Mouse (Mus musculus): ENCODE measurements around the gene Pdlim3. TPM values are rescaled to one million over a fixed set of nuclear protein-coding genes. Genes with fewer than 3 reads are reported as not detected.

Pdlim3 gene
- total and polyA plus RNA-seq, 3 experiments, result 29.4 to 52.5 (median 29.9) TPM

GRCm38 (mm10) chr8:45920392-45920791 lies 35.1 kb downstream of the Pdlim3 start:
- Histone ChIP-seq H3K79me2 (replicated peaks; ENCODE audit: control insufficient read depth, insufficient read depth, low read length) (no peaks in the 10 kb centered on the region), H3K4me3 (no peak overlapping the region), H3K4me1 (ENCODE audit: control insufficient read depth, insufficient read depth, low read length) (peaks cover 1% of the 10 kb centered on the region; the same call in 1 of the 2 replicates), H3K36me3 (ENCODE audit: control insufficient read depth, insufficient read depth, low read length) (no peaks in the 10 kb centered on the region), H3K27me3 (ENCODE audit: control insufficient read depth, insufficient read depth, low read length) (no peaks in the 10 kb centered on the region), H3K27ac (no peak overlapping the region), H3K9ac (ENCODE audit: low read depth, low read length) (no peak overlapping the region)
- no peak for TF ChIP-seq EP300 (IDR thresholded peaks at IDR 0.05; ENCODE audit: insufficient read depth, low read depth, low read length)
- no peak for TF ChIP-seq CTCF (IDR thresholded peaks at IDR 0.05)
- TF ChIP-seq POLR2A (IDR thresholded peaks at IDR 0.05; ENCODE audit: insufficient read depth, low read depth, low read length), result no peak
- no peak for DNase-seq
- intact Hi-C loops (cut with DNase I), result no loop called here
- WGBS, result 84% methylated on average over 7 of the region's 7 CpGs

GRCm38 (mm10) chr8:45922116-45922515 lies 36.9 kb downstream of the Pdlim3 start:
- 81% methylated on average over 7 of the region's 7 CpGs for WGBS
- Histone ChIP-seq H3K36me3 (ENCODE audit: control insufficient read depth, insufficient read depth, low read length) (no peaks in the 10 kb centered on the region), H3K9ac (ENCODE audit: low read depth, low read length) (no peak overlapping the region), H3K4me1 (ENCODE audit: control insufficient read depth, insufficient read depth, low read length) (no peaks in the 10 kb centered on the region), H3K4me3 (no peak overlapping the region), H3K27ac (no peak overlapping the region), H3K79me2 (replicated peaks; ENCODE audit: control insufficient read depth, insufficient read depth, low read length) (no peaks in the 10 kb centered on the region), H3K27me3 (ENCODE audit: control insufficient read depth, insufficient read depth, low read length) (no peaks in the 10 kb centered on the region)
- intact Hi-C loops (cut with DNase I), result no loop called here
- no peak for TF ChIP-seq CTCF (IDR thresholded peaks at IDR 0.05)
- no peak for TF ChIP-seq POLR2A (IDR thresholded peaks at IDR 0.05; ENCODE audit: insufficient read depth, low read depth, low read length)
- DNase-seq, result no peak

- Histone ChIP-seq H3K9ac (ENCODE audit: low read depth, low read length) (no peak within 1 kb of the TSS), H3K4me3 (peak within 1 kb of the TSS; percentile 9; the same call in 1 of the 2 replicates), H3K79me2 (replicated peaks; ENCODE audit: control insufficient read depth, insufficient read depth, low read length) (no peaks in the 10 kb centered on the region), H3K4me1 (ENCODE audit: control insufficient read depth, insufficient read depth, low read length) (no peaks in the 10 kb centered on the region), H3K27me3 (ENCODE audit: control insufficient read depth, insufficient read depth, low read length) (no peaks in the 10 kb centered on the region), H3K27ac (no peak within 1 kb of the TSS), H3K36me3 (ENCODE audit: control insufficient read depth, insufficient read depth, low read length) (no peaks in the 10 kb centered on the region)
- DNase-seq, result peak; percentile 91 to 97
- TF ChIP-seq CTCF (IDR thresholded peaks at IDR 0.05), result no peak
- no peak for TF ChIP-seq POLR2A (IDR thresholded peaks at IDR 0.05; ENCODE audit: insufficient read depth, low read depth, low read length)
- TF ChIP-seq EP300 (IDR thresholded peaks at IDR 0.05; ENCODE audit: insufficient read depth, low read depth, low read length), result peak; percentile 97
- intact Hi-C loops (cut with DNase I), result loop anchor here (1.0 to 5.0 kb wide), 4 partner anchors 49 to 482 kb away; partner anchors contain the start of gene Pdlim3
- WGBS, result 2% methylated on average over 23 of the region's 23 CpGs
These were observed 49.3 kb downstream of the Pdlim3 start, which contains the start of gene Ccdc110 for GRCm38 (mm10) chr8:45934582-45935014. Gene Ccdc110, plus strand, starts transcription at chr8:45934619.

GRCm38 (mm10) chr8:45936986-45937385 lies 51.7 kb downstream of the Pdlim3 start:
- Histone ChIP-seq H3K27ac (no peak overlapping the region), H3K4me3 (no peak overlapping the region), H3K79me2 (replicated peaks; ENCODE audit: control insufficient read depth, insufficient read depth, low read length) (no peaks in the 10 kb centered on the region), H3K9ac (ENCODE audit: low read depth, low read length) (no peak overlapping the region), H3K27me3 (ENCODE audit: control insufficient read depth, insufficient read depth, low read length) (no peaks in the 10 kb centered on the region), H3K36me3 (ENCODE audit: control insufficient read depth, insufficient read depth, low read length) (no peaks in the 10 kb centered on the region), H3K4me1 (ENCODE audit: control insufficient read depth, insufficient read depth, low read length) (no peaks in the 10 kb centered on the region)
- intact Hi-C loops (cut with DNase I), result no loop called here
- WGBS, result 82% methylated on average over 9 of the region's 9 CpGs
- no peak for DNase-seq
- TF ChIP-seq EP300 (IDR thresholded peaks at IDR 0.05; ENCODE audit: insufficient read depth, low read depth, low read length), result no peak
- TF ChIP-seq CTCF (IDR thresholded peaks at IDR 0.05), result no peak

GRCm38 (mm10) chr8:45946283-45946682 lies 61.0 kb downstream of the Pdlim3 start:
- Histone ChIP-seq H3K27me3 (ENCODE audit: control insufficient read depth, insufficient read depth, low read length) (no peaks in the 10 kb centered on the region), H3K27ac (no peak overlapping the region), H3K79me2 (replicated peaks; ENCODE audit: control insufficient read depth, insufficient read depth, low read length) (no peaks in the 10 kb centered on the region), H3K9ac (ENCODE audit: low read depth, low read length) (no peak overlapping the region), H3K4me3 (no peak overlapping the region), H3K4me1 (ENCODE audit: control insufficient read depth, insufficient read depth, low read length) (no peaks in the 10 kb centered on the region), H3K36me3 (ENCODE audit: control insufficient read depth, insufficient read depth, low read length) (no peaks in the 10 kb centered on the region)
- DNase-seq, result no peak
- no peak for TF ChIP-seq EP300 (IDR thresholded peaks at IDR 0.05; ENCODE audit: insufficient read depth, low read depth, low read length)
- intact Hi-C loops (cut with DNase I), result no loop called here
- WGBS, result 85% methylated on average over 4 of the region's 4 CpGs

GRCm38 (mm10) chr8:45950622-45951021 lies 65.4 kb downstream of the Pdlim3 start:
- no peaks in the 10 kb centered on the region for H3K27me3 ChIP-seq (ENCODE audit: control insufficient read depth, insufficient read depth, low read length)
- 61% methylated on average over 2 of the region's 2 CpGs for WGBS

More at GRCm38 (mm10) chr8:45950622-45951021, 65.4 kb downstream of the Pdlim3 start:
- H3K36me3 ChIP-seq (ENCODE audit: control insufficient read depth, insufficient read depth, low read length), result no peaks in the 10 kb centered on the region
- no peaks in the 10 kb centered on the region for H3K4me1 ChIP-seq (ENCODE audit: control insufficient read depth, insufficient read depth, low read length)
- TF ChIP-seq EP300 (IDR thresholded peaks at IDR 0.05; ENCODE audit: insufficient read depth, low read depth, low read length) (no peak), CTCF (IDR thresholded peaks at IDR 0.05) (no peak), POLR2A (IDR thresholded peaks at IDR 0.05; ENCODE audit: insufficient read depth, low read depth, low read length) (no peak)
- no peaks in the 10 kb centered on the region for H3K79me2 ChIP-seq (replicated peaks; ENCODE audit: control insufficient read depth, insufficient read depth, low read length)
- no peak overlapping the region for H3K9ac ChIP-seq (ENCODE audit: low read depth, low read length)
- intact Hi-C loops (cut with DNase I), result no loop called here
- DNase-seq, result no peak
- no peak overlapping the region for H3K27ac ChIP-seq
- H3K4me3 ChIP-seq, result no peak overlapping the region

Other genes starting within 250 kb of the Pdlim3 start
- gene Ccdc110, start 49.2 kb downstream of the Pdlim3 start, total RNA-seq (2021), result not detected
- not detected in 2 replicates for gene Ccdc110, start 49.2 kb downstream of the Pdlim3 start, polyA plus RNA-seq (2012; rRNA removed)
- gene 1700029J07Rik, start 89.8 kb downstream of the Pdlim3 start, total RNA-seq (2021), result under 1 TPM; 0.59 to 0.76 TPM
- 0.66 and 0.94 TPM in 2 replicates for gene 1700029J07Rik, start 89.8 kb downstream of the Pdlim3 start, polyA plus RNA-seq (2012; rRNA removed)
- gene Ufsp2, start 90.1 kb downstream of the Pdlim3 start, total RNA-seq (2021), result 10 to 100 TPM; 25.3 to 25.9 TPM
- 12.1 and 27.1 TPM in 2 replicates for gene Ufsp2, start 90.1 kb downstream of the Pdlim3 start, polyA plus RNA-seq (2012; rRNA removed)
- 1 to 10 TPM in 1 of 2 experiments, under 1 TPM in 1; 0.55 to 1.3 TPM for gene Lrp2bp, start 113.8 kb downstream of the Pdlim3 start, total RNA-seq (2021)
- 0.61 and 1.4 TPM in 2 replicates for gene Lrp2bp, start 113.8 kb downstream of the Pdlim3 start, polyA plus RNA-seq (2012; rRNA removed)
- gene Ankrd37, start 120.2 kb downstream of the Pdlim3 start, total RNA-seq (2021), result 1 to 10 TPM; 4.5 TPM
- gene Ankrd37, start 120.2 kb downstream of the Pdlim3 start, polyA plus RNA-seq (2012; rRNA removed), result 5.2 and 7.1 TPM in 2 replicates